Mouse (Mus musculus) T-cell, adult 66 days (primary cell): ENCODE data around the gene Psapl1. TPM values are rescaled to one million over a fixed set of nuclear protein-coding genes. Genes with fewer than 3 reads are reported as not detected.

Source experiments
- total RNA-seq, 2 experiments: library from RNA; stranded (reverse); gene quantifications; 3 replicates in 1 of 2; 4 replicates in 1 of 2; pipeline ENCODE4 v1.2.4; 2023

Psapl1 gene
- not detected for total RNA-seq

DNA sequence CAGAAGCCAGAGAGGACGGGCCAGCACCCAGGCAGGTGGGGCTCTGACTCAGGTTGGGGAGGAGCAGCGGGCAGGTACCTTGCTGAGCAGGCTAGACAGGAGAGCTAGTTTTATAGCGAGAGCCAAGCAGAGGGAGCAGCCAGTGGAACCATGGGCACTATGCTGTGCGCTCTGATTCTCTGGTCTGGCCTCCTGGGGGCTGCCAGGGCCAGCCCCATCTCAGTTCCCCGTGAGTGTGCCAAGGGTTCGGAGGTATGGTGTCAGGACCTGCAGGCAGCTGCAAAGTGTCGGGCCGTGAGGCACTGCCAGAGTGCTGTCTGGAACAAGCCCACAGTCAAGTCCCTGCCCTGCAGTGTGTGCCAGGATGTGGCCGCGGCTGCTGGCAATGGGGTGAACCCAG, at the start of gene Psapl1:
Gene Psapl1 (plus strand): TSS at position 106 of the 400 bp plus-strand sequence.

Other genes starting within 250 kb of the Psapl1 start
- 1 to 10 TPM; 4.9 to 5.8 TPM for gene Sorcs2, start 194.1 kb downstream of the Psapl1 start, total RNA-seq